Mouse (Mus musculus): ENCODE measurements around the gene Tbc1d22a.
A peak's percentile ranks its signal among the peaks of the same experiment; 100 is the strongest.

The Tbc1d22a gene

DNA sequence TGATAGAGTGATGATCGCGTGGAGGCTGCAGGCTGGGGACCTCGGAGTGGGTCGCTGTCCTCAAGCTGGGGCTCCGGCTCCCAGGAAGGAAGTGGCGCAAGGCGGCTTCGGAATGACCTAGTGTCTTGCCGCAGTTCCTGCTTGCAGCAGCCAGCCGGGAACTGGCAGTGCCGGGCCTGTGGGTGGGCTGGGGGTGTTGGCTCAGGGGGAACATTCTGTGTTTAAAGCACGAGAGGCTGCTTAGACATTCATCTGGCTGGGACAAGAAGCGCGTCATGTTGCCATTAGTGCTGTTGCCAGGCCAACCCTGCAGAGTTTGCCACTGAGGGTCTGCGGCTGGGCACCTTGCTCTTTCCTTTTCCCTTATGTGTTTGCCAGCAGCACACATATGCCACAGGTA lies 63.2 kb downstream of the Tbc1d22a start:
- DNase-seq (ENCODE audit: low spot score in 2 of 2), result no peak

DNA sequence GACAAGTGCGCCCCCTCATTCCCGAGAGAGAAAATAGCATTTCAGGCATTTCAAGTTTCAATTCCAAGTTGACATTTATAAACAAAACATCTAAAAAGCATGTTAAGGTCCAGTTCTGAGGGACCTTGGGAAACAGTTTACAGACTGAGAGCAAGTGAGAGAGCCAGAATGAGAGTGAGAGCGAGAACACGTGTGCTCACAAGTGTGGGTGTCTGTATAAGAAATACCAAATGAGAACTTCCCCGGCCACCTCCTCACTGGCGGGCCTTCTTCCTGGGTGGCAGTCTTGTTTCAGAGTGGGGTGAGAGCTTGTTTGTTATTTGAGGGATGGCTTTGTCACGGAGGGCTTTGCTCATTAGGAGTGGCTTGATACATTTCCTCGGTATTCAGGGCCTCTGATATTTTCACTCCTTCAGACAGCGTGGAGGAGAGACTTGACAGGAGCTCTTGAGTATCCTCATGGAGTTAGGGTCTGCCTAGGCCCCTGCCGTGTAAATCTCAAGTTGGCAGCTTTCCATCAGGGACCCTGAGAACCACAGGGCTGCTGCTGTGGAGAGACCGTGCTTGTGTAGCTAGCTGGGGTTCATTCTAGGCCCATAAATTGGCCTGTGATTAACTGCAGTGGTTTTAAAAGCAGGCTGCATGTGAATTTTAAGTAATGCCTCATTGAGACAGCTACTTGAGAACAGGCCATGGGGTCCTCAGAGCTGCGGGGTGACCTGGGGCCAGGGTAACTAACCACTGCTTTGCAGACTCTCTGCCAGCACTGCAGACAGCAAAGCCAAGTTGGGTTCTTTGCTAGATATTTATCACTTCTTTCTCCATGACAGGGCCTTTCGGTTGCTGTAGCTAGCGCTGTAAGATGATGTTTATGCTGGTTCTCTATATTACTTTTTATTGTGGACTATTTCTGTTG lies 65.1 kb downstream of the Tbc1d22a start:
- no peak for DNase-seq (ENCODE audit: low spot score in 2 of 2)

DNA sequence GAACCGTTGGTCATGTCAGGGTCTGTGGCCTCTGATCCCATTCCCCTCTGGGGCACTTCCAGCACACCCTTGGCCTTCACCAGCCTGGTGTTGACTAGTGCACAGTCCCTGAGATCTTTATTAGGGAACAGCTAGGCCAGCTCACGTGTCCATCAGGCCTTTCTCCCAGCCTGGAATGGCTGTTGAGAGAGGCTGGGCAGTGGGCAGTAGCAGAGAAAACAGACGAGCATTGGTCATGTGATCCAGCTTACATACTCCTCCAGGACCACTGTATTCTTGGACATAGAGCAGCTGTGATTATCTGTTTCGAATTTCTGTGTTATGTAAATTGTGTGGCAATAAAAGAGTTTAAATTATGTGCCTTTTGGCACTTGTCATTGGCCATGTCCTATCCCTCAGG lies 65.9 kb downstream of the Tbc1d22a start:
- DNase-seq (ENCODE audit: low spot score in 2 of 2), result no peak

DNA sequence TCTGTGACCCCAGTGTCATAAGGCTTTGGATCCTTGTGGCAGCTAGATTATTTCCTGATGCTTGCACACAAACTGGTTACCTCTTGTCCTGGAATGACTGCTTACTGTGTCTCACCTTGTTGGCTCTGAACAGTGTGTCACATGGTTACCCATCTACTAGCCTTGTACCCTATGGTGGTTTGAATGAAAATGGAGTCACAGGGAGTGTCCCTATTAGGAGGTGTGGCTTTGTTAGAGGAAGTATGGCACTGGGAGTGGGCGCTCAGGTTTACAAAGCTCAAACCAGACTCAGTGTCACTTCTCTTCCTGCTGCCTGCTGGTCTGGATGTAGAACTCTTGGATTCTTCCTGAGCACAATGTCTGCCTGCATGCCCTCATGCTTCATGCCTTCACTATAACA lies 69.0 kb downstream of the Tbc1d22a start:
- no peak for DNase-seq (ENCODE audit: low spot score in 2 of 2)

DNA sequence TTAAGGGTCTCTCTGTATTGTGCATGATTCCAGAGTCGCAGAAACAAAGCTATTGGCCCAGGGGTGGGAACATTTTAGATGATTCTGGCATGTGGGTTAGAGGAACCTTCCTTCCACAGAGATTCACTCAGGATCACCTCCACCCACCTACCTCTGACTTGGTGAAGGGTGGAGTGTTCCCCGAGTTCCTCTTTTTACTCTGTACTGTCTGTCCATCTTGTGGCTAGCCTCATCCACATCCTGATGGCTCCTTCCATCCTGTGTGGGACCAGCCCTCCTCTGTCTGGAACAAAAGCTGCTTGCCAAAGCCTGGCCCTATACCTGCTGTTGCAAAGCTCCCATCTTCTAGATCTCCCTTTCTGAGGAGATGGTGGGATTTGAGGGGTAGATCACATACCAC lies 71.0 kb downstream of the Tbc1d22a start:
- no peak for DNase-seq (ENCODE audit: low spot score in 2 of 2)

DNA sequence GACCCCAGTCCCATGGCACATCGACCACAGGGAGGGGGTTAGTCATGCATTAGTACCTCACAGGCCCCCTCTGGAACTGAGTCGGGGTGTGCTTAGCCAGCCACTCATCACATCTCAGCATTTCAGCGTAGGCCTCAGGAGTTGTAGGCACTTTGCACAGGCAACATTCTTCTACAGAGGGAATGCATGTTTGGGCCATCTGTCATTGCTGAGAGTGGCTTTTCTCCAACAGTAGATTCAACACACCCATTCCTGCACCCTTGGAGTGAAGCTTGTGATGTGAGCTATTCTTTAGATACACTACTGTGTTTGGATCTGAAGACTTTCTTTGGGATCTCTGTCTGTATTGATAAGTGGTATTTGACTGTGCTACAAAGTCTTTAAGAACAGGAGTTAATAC lies 75.8 kb downstream of the Tbc1d22a start:
- DNase-seq (ENCODE audit: low spot score in 2 of 2), result no peak

DNA sequence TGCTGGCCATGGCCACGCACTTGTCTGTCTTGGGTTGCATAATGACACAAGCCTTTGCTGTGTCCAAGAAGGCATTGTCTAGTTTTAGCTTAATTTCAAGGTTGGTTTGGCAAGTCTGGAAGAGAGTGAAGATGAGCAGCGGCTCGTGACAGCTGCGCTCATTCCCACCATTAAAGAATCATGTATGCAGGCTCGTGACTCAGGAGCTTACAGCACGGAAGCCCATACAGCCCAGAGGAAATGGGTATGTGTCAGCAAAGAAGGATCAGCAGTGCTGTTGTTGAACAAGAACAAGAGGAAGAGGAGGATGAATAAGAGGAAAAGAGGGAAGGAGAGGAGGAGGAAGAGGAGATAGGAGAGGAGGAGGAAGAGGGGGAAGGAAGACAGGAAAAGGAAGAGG lies 78.0 kb downstream of the Tbc1d22a start:
- DNase-seq (ENCODE audit: low spot score in 2 of 2), result no peak

DNA sequence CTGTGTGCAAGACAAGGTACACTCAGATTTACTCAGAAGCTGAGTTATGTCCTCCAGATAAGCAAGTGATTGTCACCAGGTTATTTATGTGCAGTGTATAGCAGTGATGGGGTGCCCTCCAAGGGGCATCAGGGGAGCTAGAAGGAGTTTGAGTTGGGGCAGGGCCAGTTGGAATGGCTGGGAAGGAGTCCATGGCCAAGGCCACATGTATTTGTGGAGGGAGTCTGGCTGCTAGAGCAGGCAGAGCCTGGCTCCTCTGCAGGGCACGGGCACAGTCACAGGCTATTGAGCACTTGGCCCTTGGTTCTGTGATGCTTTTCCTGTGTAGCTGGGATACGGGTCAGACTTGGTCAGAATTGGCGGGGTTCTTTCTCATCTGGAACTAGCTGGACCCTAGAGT lies 80.2 kb downstream of the Tbc1d22a start:
- no peak for DNase-seq (ENCODE audit: low spot score in 2 of 2)

DNA sequence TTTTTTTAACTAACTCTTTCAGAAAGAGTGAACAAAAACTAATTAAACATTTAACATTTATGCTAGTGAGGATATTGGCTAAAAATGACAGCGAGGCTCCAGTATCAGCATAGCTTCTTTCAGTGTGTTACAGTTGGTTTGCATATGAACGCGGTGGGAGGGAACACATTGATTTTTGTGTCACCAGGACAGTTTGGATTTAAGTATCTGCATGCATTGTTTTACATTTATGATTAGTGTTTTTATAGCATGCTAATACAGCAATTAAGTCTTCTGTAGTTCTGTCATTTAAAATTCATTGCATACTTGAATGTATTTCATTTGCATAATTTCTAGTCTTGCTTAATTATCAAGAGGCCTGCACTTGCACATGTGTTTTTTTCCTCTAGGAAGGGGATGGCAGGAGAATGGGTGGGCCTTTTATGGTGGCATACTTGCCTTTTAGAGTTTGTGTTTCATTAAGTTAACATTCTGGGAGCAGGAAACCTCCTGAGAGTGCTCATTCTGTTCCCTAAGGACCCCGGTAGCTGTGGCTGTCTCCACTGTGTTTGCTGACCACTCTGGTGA lies 81.5 kb downstream of the Tbc1d22a start:
- DNase-seq (ENCODE audit: low spot score in 2 of 2), result no peak

DNA sequence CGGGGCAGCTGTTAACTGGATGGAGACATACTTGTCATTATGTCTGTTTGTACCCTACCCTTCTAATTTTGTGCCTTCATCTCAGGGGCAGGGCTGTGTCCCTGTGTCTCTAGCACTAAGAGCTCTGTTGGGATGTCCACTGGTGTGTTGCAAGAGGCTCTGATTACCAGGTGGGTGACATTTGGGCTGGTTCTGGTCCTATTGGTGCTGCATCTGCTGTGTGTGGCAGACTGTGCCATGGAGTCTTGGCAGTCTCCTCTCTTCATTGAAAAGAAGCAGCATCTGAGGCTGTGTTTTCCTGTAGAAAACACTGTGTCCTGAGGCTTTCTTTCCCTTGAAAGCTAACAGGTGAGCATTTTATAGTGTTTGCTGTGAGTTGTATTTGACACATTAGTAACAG lies 83.0 kb downstream of the Tbc1d22a start:
- no peak for DNase-seq (ENCODE audit: low spot score in 2 of 2)

DNA sequence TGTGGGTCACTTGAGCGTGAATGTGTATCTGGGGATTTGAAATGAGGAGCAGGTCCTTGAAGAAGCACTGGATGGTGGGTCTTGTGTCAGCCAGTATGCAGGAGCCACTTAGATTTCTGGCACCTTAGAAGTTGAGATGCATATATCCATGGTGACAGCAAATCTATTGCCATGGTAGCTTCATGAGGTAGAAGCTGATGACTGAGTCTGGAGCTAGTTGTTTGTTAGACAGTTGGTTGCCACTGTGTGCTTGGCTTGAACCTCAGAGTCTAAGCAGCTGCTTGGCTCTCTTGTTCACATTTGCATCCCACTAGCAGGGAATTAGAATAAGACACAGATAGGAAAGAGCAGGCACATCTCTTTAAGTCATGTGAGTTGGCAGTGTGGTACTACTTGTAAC lies 89.6 kb downstream of the Tbc1d22a start:
- no peak for DNase-seq (ENCODE audit: low spot score in 2 of 2)

DNA sequence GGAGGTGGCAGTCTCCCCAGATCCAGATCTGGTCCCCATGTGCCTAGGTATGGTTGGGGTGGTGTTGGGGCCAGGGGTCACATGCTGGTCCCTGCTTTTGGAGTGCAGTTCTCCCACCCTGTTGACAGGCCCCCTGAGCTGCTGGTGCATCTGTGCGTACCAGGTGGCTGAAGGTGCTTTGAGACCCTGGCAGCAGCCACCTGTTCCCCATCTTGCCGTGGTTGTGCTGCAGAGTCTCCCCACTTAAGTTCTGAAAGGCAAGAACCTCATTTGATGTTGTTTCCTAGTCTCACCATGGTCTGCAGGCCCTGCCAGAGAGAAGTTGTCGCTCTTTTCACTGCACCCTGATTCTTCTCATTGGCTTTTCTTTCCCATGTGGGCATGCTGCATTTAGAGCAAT lies 90.6 kb downstream of the Tbc1d22a start:
- peak; percentile 68 to 75 for DNase-seq (ENCODE audit: low spot score in 2 of 2)

DNA sequence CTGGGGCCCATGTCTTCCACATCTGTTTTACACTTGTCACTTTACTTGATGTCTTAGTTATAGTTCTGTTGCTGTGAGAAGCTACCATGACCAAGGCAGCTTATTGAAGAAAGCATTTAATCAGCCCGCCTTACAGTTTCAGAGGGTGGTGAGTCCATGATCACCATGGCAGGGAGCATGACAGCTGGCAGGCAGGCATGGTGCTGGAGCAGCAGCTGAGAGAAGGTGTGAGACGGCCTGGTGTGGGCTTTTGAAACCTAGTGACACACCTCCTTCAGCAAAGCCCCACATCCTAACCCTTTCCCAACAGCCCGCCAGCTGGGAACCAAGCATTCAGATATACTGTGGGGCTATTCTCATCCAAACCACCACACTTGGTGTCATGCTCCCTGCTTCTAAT lies 91.0 kb downstream of the Tbc1d22a start:
- DNase-seq (ENCODE audit: low spot score in 2 of 2), result no peak

DNA sequence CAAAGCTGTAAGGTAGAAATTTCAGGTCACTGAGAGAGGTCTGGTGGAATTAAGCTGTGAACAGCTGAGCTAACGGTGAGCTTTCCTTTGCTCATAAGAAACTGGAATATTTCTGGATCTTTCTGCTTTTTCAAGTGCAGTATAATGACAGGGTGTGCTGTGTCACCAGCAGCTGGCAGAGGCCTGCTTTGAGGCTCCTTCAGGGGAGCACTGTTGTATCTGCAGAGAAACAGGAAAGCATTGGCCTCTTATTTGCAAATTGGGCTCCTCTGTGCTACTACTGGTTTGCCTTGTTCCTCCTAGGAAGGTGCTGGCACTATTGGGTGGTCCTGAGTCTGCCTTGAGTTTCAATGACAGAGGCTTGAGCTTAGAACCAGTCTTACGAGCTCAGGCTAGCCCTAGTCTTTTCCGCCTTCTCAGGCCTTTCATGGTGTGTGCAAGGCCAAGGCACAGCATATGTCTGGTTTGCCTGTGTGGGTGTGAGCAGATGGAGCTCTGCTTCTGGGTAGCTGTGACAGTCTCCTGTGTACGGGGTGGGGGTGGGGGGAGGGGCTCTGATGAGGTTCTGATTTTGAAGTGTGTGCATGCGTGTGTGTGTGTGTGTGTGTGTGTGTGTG lies 95.1 kb downstream of the Tbc1d22a start:
- DNase-seq (ENCODE audit: low spot score in 2 of 2), result peak; percentile 23 to 29

DNA sequence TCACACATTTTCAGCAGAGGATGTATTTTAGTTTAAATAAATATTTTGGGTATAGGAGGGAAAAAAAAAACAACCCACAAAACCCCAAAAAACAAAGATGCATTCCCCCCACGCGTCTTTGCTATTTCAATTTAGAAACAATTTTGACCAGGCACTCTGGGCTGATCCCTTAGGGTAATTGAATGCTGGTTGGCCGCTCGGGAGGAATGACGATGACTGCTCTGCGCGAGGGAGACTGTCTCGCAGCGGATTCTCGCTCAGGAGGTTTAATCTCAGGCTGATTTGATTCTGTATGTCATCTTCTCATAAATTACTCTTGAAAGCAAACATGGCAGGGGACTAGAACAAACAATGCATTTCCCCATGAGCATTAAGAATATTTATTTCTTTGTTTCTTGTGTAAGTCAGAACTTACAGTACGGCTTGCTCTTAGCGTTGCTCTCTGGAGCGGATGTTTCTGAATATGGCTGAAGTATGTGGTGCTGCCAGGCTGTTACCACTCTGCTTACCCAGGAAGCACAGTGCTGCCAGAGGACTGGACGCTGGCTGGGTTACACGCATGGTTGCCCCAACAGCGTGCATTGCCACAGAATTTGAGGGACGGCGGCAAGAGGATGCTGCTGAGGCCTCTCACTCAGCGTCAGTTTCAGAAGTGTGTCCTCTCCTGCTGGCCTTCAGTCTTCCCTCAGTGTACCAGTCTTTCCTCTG lies 106.7 kb downstream of the Tbc1d22a start:
- no peak for DNase-seq (ENCODE audit: low spot score in 2 of 2)

DNA sequence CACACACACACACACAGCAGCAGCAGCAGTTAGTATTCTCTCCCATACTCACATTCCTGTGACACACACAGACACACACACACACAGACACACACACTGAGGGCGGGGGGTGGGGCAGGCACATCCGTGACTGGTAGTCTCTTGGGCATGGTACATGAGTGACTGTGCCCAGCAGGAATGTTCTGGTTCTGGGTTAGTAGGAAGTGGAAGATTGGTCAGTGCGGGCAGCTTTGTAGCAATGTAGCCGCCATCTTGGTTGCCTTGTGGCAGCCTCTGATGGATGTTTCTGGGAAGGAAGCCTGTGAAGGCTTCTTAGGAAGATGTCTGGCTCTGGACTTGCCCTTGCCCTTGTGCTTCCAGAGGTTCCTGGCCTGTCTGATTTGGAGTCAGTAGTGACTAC lies 112.1 kb downstream of the Tbc1d22a start:
- no peak for DNase-seq (ENCODE audit: low spot score in 2 of 2)

DNA sequence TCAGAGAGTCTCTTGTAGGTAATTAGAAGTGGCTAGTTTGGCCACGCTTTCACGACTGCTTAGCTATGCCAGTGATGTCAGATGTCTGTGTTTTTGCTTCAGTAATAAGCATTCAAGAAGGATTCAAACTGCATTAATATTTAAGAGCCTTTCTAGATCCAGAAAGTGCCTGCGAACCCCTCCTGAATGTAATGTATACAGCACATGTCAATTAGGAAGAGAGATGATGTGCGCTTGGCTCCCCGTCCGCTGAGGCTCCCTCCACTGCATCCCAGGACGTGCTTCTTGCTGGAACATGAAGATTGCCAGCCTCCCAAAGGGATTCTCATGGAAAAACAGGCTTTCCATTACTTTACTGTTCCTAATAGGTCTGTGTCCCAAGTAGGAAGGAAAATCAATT lies 115.7 kb downstream of the Tbc1d22a start:
- no peak for DNase-seq (ENCODE audit: low spot score in 2 of 2)

DNA sequence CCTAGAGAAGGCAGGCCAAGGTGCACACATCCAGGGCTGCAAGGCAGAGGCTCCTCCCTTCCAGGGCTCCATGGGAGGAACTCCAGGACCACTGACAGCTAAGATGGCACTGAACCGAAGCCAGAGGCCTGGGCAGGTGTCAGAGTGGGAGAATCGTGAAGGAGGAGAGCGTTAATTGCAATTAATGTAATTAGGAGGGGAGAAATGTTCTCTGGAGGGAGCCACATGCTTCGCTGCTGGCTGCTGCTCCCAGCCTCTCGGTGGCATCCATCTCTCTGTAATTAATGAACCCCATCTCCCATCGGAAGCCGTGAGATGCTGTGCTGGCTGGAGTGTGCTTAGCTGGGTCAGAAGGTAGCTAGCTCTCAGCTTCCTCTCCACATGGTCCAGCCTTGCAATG lies 116.2 kb downstream of the Tbc1d22a start:
- DNase-seq (ENCODE audit: low spot score in 2 of 2), result no peak

DNA sequence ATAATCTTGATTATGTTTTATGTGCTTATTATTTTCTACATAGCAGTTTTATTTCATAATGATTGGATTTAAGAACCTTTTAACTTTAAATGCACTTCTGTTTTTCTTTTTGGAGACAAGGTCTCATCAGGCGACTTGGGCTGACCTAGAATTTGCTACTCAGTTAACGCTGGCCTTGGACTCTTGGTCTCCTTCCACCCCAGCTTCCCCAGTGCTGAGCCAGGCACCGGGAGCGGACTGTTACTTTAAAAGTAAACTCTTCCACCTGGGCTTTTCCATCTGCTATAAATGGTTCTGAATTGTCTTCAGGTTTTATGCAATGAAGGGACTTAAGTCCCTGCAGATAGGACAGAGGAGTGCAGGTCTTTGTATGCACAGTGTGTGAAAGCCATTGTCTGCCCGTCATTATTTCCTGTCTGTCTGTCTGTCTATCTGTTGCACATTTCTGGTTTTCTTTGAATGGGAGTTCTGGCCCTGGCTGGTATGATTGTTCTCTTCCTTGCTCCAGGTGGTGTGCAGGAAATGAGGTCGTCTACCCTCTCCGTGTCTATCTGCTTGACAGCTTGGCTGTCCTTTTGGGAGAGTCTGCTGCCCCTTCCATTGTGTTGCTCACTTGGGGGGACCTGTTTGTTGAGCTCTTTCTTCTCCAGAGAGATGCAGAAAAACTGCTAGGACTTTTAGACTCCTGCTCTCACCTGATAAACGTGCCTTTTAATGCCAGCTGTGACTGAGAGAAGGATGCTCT lies 117.4 kb downstream of the Tbc1d22a start:
- DNase-seq (ENCODE audit: low spot score in 2 of 2), result peak in 1 of 2 experiments; percentile 32

DNA sequence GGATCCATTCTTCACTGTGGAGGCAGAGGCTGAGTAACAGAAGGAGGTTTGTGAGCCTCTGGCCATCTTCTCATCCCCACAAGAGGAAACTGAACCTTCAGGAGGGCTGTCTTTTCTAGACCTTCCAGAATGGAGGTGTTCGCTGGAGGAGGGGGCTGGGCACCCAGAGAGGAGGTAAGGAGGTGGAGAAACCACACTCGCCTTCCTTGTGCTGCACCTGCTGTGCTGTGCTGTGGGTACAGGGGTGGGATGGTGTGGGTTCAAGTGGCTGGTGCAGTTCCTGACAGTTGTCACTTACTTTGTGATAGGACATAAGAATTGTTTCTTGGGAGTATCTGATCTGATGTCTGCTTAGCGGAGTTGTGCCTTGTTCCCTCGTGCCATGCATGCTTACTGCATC lies 118.9 kb downstream of the Tbc1d22a start:
- peak; percentile 70 to 82 for DNase-seq (ENCODE audit: low spot score in 2 of 2)

DNA sequence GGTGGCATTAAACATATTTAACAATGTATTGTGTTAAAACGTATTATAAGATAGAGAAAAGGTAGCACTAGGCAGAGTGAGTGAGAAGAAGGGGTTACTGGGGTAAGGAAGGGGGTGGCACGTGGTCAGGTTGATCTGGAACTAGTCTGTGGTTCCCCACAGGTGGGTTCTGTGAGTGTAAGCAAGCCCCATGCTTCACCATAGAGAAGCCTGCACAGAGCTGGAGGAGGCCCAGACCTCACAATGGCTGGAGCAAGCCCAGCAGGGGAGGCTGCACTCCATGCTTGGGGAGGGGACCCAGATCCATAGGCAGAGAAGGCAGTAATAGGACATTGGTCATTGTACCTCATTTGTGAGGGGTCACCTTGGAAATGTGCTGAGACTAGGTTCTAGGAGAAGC lies 119.3 kb downstream of the Tbc1d22a start:
- DNase-seq (ENCODE audit: low spot score in 2 of 2), result peak in 1 of 2 experiments; percentile 73

DNA sequence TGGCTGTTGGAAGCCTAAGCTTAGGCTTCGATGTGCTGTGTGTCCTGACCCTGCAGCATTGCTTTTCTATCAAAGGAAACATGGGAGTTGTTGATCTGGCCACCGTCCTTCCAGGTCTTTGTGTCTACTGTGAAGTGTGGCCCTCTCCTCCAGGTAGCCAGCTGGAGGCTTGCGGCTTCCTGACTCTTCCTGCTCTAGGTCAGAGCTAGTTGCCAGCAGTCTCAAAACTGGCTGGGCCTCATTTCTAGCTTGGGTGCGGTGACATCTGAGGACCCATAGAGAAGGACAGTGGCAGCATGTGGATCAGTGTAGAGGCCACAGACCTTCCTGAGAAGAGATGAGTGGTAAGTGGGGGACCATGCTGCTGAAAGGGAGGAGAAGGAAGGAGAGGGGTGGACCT lies 120.0 kb downstream of the Tbc1d22a start:
- DNase-seq (ENCODE audit: low spot score in 2 of 2), result no peak
